Mouse (Mus musculus) heart, adult 2 months (tissue): Measurements from ENCODE around the gene Mob1b. TPM values are rescaled to one million over a fixed set of nuclear protein-coding genes. Genes with fewer than 3 reads are reported as not detected.
A peak's percentile ranks its signal among the peaks of the same experiment; 100 is the strongest.

Experiments
- DNase-seq, 2 experiments: peaks; one replicate each; pipeline ENCODE4 v3.0.0; 2021
- H3K27ac ChIP-seq: fragments of 200-600 bp; 2 replicates; pipeline ENCODE4 v1.8.1; 2022
- H3K27me3 ChIP-seq: fragments of 200-500 bp; 2 replicates; pipeline ENCODE4 v1.6.1; 2012; ENCODE audit warnings: mild to moderate bottlenecking, low read length, inconsistent platforms, mixed read lengths; ENCODE audit not compliant: control insufficient read depth, insufficient read depth
- H3K36me3 ChIP-seq: fragments of 200-500 bp; 2 replicates; pipeline ENCODE4 v1.6.1; 2012; ENCODE audit warnings: low read length, inconsistent platforms; ENCODE audit not compliant: control insufficient read depth, insufficient read depth
- H3K4me1 ChIP-seq: fragments of 200-500 bp; 2 replicates; pipeline ENCODE4 v1.6.1; 2011; ENCODE audit warnings: low read length; ENCODE audit not compliant: control insufficient read depth, insufficient read depth
- H3K4me3 ChIP-seq: fragments of 200-600 bp; 2 replicates; pipeline ENCODE4 v1.8.1; 2022
- H3K79me2 ChIP-seq: fragments of 200-500 bp; replicated peaks from 2 replicates; pipeline ENCODE4 v1.6.1; 2012; ENCODE audit warnings: mild to moderate bottlenecking, inconsistent platforms, low read length, moderate library complexity, mixed read lengths; ENCODE audit not compliant: control insufficient read depth, insufficient read depth
- H3K9ac ChIP-seq: fragments of 200-500 bp; 2 replicates; pipeline ENCODE4 v1.6.1; 2012; ENCODE audit warnings: low read depth, mild to moderate bottlenecking, control low read depth, inconsistent platforms, low read length, mixed read lengths
- CTCF ChIP-seq: fragments of 200-600 bp; IDR thresholded peaks from 2 replicates; pipeline ENCODE4 v1.8.1; 2022; ENCODE audit warnings: antibody characterized with exemption, mild to moderate bottlenecking, moderate library complexity
- EP300 ChIP-seq: fragments of 200-500 bp; IDR thresholded peaks from 2 replicates; pipeline ENCODE4 v1.6.1; 2011; ENCODE audit warnings: low read depth, low read length, control low read depth; ENCODE audit not compliant: insufficient read depth
- POLR2A ChIP-seq: fragments of 200-500 bp; IDR thresholded peaks from 2 replicates; pipeline ENCODE4 v1.6.1; 2011; ENCODE audit warnings: mild to moderate bottlenecking, low read depth, low read length, control low read depth; ENCODE audit not compliant: insufficient read depth
- WGBS: fragments of 180-500 bp; shearing (Covaris S2); methylation state at CpG from one replicate; pipeline ENCODE4 v1.1.7; 2018; 5-methylcytosine and 5-hydroxymethylcytosine counted together
- intact Hi-C: fragments of 180-260 bp; cut with DNase I; formaldehyde crosslinking; loops from one replicate; pipeline ENCODE4 v1.15.1; 2025
- polyA plus RNA-seq: library from polyadenylated mRNA; depleted of rRNA; stranded (reverse); fragments of >200 nt; gene quantifications from 2 replicates; pipeline ENCODE4 v1.2.3, GENCODE M21; 2012
- total RNA-seq, 2 experiments: library from RNA; stranded (reverse); gene quantifications; 2 replicates each; pipeline ENCODE4 v1.2.3; 2021

Mob1b gene
- total and polyA plus RNA-seq, 3 experiments, result 4.6 to 23.0 (median 18.1) TPM

DNA sequence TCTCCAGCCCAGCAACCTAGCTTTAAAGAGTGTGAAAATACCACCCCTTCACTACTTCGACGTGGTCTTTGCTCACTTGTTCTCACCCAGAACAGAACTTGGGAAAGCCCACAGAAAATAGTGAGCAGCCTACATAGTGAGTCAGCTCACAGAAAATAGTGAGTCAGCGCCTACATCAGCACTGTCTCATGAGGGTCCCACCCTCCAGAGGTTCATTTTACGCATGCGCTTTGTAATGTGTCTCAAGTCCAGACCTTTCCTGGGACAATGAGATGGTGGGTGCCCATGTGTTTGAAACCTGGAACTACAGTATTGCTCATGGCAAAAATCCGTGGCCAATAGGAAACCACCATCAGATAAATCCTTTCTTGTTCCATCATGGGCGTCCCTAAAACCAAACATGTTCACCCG, 32.7 kb upstream of the Mob1b start:
- no peaks in the 10 kb centered on the region for H3K79me2 ChIP-seq
- no peak overlapping the region for H3K4me3 ChIP-seq
- no peak overlapping the region for H3K27ac ChIP-seq
- intact Hi-C loops, result loop anchor here (5.0 kb wide), 1 partner anchor 699 kb away; no protein-coding TSS in a partner anchor
- H3K4me1 ChIP-seq, result no peaks in the 10 kb centered on the region
- 66% methylated on average over 8 of the region's 8 CpGs for WGBS
- DNase-seq, result no peak
- no peak for TF ChIP-seq CTCF
- TF ChIP-seq EP300, result no peak
- TF ChIP-seq POLR2A, result no peak
- no peaks in the 10 kb centered on the region for H3K36me3 ChIP-seq
- H3K27me3 ChIP-seq, result 0 out of 2 replicates have a peak, but pooled peaks cover 3% of the 10 kb centered on the region
- no peak overlapping the region for H3K9ac ChIP-seq

DNA sequence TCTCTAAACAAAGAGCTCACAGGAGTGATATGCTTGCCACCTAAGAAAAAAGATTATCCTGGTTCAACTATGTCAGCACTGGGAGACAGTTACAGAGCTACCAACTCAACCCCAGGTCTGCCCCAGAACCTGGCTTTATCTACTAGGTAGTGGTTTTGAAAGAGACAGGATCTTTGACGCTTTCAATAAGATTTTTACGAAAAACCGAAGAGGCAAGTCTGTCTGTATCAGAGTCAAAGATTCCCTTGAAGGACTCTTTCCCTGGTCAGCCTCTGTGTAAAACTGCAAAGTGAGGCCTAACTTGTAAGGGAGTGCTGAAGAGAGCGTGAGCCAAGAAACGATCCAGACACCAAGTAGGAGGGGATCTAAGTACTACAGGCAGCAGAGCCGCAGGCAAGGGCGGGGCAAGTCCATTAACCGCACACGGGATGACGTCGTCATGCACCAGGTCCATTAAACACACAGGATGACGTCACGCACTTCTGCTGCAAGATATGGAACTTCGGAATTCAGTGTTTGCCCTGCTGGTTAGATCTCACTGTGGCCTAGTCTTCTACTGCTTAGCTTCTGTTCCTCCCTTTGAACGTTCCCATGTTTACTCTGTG, 32.0 kb upstream of the Mob1b start:
- H3K36me3 ChIP-seq, result no peaks in the 10 kb centered on the region
- DNase-seq, result no peak
- H3K27me3 ChIP-seq, result 0 out of 2 replicates have a peak, but pooled peaks cover 3% of the 10 kb centered on the region
- H3K79me2 ChIP-seq, result no peaks in the 10 kb centered on the region
- H3K4me1 ChIP-seq, result no peaks in the 10 kb centered on the region
- no peak overlapping the region for H3K27ac ChIP-seq
- TF ChIP-seq POLR2A (no peak), CTCF (no peak), EP300 (no peak)
- H3K9ac ChIP-seq, result no peak overlapping the region
- no peak overlapping the region for H3K4me3 ChIP-seq
- intact Hi-C loops, result loop anchor here (5.0 kb wide), 1 partner anchor 699 kb away; no protein-coding TSS in a partner anchor
- WGBS, result 62% methylated on average over 15 of the region's 15 CpGs

DNA sequence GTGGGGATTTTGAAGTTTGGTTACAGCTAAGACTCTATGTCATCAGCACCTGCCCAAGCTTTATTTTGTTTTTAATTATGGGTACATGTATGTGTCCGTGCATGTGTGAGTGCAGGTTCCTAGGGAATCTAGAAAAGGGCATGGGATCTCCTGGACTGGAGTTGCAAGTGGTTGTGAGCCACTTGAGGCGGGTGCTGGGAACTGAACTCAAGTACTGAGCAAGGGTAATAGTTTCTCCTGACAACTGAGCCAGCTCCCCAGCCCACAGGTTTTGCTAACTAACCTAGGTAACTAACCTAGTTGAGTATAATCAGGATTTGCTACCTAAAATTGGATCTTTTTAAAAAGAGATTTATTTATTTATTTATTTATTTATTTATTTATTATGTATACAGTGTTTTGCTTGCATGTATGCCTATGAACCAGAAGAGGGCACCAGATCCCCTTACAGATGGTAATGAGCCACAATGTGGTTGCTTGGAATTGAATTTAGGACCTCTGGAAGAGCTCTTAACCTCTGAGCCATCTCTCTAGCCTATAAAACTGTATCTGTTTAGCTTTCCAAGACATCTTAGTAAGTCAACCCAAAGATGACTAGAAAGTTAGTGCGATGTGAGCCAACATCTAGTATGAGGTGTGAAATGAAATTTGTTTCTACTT, 31.2 kb upstream of the Mob1b start:
- H3K4me1 ChIP-seq, result no peaks in the 10 kb centered on the region
- no peak overlapping the region for H3K4me3 ChIP-seq
- no peak overlapping the region for H3K27ac ChIP-seq
- WGBS, result 67% methylated on average over 3 of the region's 3 CpGs
- intact Hi-C loops, result loop anchor here (5.0 kb wide), 1 partner anchor 698 kb away; no protein-coding TSS in a partner anchor
- no peaks in the 10 kb centered on the region for H3K79me2 ChIP-seq
- TF ChIP-seq EP300 (no peak), CTCF (peak; percentile 83)
- no peaks in the 10 kb centered on the region for H3K36me3 ChIP-seq
- DNase-seq, result no peak
- H3K9ac ChIP-seq, result no peak overlapping the region
- H3K27me3 ChIP-seq, result 0 out of 2 replicates have a peak, but pooled peaks cover 3% of the 10 kb centered on the region

GRCm38 (mm10) chr5:88690681-88691505, 29.8 kb upstream of the Mob1b start:
- H3K79me2 ChIP-seq, result no peaks in the 10 kb centered on the region
- H3K9ac ChIP-seq, result no peak overlapping the region
- TF ChIP-seq CTCF (no peak), EP300 (no peak), POLR2A (no peak)
- 72% methylated on average over 10 of the region's 10 CpGs for WGBS
- no peak overlapping the region for H3K27ac ChIP-seq
- no peak overlapping the region for H3K4me3 ChIP-seq
- H3K27me3 ChIP-seq, result no peaks in the 10 kb centered on the region
- no peaks in the 10 kb centered on the region for H3K36me3 ChIP-seq
- no peak for DNase-seq
- H3K4me1 ChIP-seq, result no peaks in the 10 kb centered on the region
- intact Hi-C loops, result no loop called here

- H3K79me2 ChIP-seq, result no peaks in the 10 kb centered on the region
- DNase-seq, result no peak
- WGBS, result 65% methylated on average over 6 of the region's 6 CpGs
- no peaks in the 10 kb centered on the region for H3K36me3 ChIP-seq
- H3K9ac ChIP-seq, result no peak overlapping the region
- H3K4me3 ChIP-seq, result no peak overlapping the region
- H3K4me1 ChIP-seq, result no peaks in the 10 kb centered on the region
- TF ChIP-seq POLR2A (no peak), CTCF (no peak), EP300 (no peak)
- no peaks in the 10 kb centered on the region for H3K27me3 ChIP-seq
- no peak overlapping the region for H3K27ac ChIP-seq
- intact Hi-C loops, result no loop called here
Measured at GRCm38 (mm10) chr5:88691506-88692095, 29.1 kb upstream of the Mob1b start.
